Mouse (Mus musculus) skeletal muscle tissue, adult 2 months (tissue): ENCODE measurements around the gene Rab25.

Experiments
- DNase-seq: peaks from one replicate; pipeline ENCODE4 v3.0.0-alpha.2; 2012; ENCODE audit warnings: low read depth, low spot score

Rab25 gene

DNA sequence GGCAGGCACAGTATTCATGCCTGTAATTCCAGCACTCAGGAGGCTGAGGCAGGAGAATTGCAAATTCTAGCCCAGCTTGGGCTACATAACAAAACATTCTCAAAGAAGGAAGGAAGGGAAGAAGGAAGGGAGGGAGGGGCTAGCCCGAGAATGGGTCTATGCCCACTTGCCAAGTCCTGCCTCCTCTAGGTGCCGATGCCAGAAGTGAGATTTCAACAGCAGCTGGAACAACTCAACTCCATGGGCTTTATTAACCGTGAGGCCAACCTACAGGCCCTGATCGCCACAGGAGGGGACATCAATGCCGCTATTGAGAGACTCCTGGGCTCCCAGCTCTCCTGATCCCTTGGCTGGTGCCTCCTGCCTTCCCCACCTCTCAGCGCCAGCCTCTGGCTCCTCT, 19.8 kb upstream of the Rab25 start:
- no peak for DNase-seq

- DNase-seq, result no peak
Observed at GRCm38 (mm10) chr3:88566536-88567061, 18.5 kb upstream of the Rab25 start.

- DNase-seq, result no peak
Observed at GRCm38 (mm10) chr3:88566116-88566515, 18.0 kb upstream of the Rab25 start.

DNA sequence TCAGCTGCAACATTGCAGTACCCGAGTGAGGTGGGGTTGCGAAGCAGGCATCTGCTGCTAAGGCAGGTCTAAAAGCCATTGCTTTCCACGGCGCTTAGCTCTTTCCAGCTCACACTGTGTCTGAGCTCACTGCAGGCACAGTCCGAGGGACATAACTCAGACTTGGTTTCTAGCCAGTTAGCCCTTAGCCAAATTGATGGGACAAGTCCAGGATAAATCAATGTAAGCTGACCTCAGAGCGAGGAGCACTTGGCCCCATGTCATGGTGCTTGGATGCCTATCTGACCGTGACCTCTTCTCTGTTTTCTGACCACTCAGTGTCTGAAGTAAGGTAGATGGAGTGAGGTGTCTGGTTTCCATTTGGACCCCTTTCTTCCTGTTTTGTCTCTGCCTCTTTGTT, 15.9 kb upstream of the Rab25 start:
- DNase-seq, result no peak

DNA sequence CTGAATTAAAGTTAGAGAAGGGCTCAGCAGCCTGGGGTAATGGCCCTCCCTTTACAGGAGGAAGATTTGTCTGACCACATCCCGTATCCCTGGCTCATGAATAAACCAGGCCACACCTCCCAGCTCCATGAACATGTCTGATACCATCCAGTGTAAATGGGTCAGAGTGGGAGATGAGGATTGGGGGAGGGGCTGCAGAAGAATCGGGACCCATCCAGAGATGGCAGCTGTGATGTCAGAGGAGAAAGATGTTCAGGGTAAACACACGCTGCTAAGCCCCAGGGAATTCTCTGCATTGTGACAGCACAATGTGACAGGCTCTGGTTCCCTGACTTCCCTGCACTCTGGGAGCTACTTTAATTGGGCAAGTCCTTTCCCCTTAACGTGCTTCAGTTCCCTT, 15.3 kb upstream of the Rab25 start:
- DNase-seq, result no peak

DNA sequence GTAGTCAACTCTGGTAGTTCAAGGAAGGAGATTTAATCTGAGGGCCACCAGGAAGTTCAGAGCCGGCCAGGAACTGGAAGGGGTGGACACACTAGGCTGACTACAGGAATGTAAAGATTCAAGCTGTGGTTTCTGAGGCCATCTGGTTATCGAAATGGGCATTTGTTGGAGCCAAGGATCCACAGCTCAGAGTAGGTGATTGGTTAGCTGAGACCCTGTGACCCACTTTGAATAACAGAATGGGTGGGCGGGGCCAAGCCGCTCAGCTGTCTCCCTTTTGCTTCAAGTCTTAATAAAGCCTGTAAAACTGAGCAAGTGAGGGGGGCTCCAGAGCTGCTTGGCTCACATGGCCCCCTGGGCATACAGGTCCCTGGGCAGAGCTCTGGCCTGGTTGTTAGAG, 13.9 kb upstream of the Rab25 start:
- no peak for DNase-seq

GRCm38 (mm10) chr3:88559596-88559995, 11.5 kb upstream of the Rab25 start:
- DNase-seq, result no peak

DNA sequence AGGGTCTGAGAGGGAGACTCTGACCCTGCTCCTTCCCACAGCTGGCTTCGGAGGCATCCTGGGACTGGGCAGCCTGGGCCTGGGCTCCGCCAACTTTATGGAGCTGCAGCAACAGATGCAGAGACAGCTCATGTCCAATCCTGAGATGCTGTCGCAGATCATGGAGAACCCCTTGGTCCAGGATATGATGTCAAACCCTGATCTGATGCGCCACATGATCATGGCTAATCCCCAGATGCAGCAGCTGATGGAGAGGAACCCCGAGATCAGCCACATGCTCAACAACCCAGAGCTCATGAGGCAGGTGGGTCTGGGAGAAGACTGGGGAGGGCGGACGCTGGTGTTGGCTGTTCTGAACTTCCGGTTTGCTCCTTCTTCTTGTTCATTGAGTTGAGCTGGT, 8.5 kb upstream of the Rab25 start:
- no peak for DNase-seq

- no peak for DNase-seq
Observed at GRCm38 (mm10) chr3:88555731-88556130, 7.6 kb upstream of the Rab25 start.

GRCm38 (mm10) chr3:88555069-88555605, 7.0 kb upstream of the Rab25 start:
- no peak for DNase-seq

GRCm38 (mm10) chr3:88553880-88554586, 5.9 kb upstream of the Rab25 start:
- DNase-seq, result no peak

DNA sequence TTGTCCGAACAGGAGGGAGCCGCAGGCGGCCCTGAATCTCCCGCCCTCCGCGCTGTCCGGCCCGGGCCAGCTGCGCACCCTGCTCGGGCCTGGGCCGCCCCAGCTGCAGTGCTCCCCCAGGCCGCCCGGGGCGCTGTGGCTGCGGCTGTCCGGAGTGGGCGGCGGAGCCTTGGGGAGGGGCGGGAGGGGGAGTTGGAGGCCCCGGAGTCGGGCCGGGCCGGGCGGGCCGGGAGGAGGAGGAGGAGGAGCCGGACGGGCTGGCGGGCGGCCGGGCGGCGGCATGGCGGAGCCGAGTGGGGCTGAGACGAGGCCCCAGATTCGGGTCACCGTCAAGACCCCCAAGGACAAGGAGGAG, 5.4 kb upstream of the Rab25 start, which contains the start of gene Ubqln4:
Gene Ubqln4, plus strand, starts transcription at position 234 of the 355 bp plus-strand sequence.
- DNase-seq, result peak; percentile 88

GRCm38 (mm10) chr3:88552676-88553524, 4.8 kb upstream of the Rab25 start, which contains the start of gene Lamtor2:
Gene Lamtor2 (minus strand): TSS chr3:88553074.
- DNase-seq, result peak; percentile 97

GRCm38 (mm10) chr3:88552082-88552645, 4.1 kb upstream of the Rab25 start:
- no peak for DNase-seq

- no peak for DNase-seq
Observed at GRCm38 (mm10) chr3:88551586-88551985, 3.5 kb upstream of the Rab25 start.

DNA sequence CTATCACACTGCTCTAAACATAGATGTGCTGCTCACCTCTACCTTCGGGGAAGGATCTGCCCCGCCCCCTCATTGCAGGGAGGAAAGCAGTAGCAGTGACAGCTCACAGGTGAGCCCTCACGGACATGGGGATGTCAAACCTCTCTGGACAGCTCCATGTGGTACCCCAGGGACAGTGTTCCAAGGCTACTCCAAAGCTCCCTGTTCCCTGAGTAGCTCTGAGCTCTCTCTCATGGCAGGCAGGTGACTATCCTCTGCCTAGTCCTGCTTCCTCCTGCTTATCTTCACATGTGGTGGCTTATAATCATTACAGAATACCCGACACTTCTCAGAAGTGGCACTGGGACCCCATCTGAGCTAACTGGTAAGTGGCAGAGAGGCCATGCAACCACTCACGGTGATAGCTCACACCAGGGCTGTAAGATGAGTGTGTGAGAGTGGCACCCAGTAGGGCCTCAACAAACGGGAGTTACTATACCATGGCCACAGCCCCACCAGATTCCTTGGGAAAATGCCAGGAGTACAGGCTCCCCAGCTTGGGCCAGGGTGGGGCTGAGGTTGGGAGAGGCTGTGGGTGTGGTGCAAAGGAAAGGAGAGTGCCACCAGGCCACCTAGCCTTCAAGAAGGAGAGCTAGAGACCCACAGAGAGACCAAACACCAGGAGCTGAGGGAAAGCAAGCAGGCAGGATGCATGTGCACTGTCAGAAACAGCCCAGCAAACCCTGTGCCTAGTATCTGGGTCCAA, 1.3 kb downstream of the Rab25 start:
- no peak for DNase-seq

- no peak for DNase-seq
Observed at GRCm38 (mm10) chr3:88544955-88545591, 3.0 kb downstream of the Rab25 start.

DNA sequence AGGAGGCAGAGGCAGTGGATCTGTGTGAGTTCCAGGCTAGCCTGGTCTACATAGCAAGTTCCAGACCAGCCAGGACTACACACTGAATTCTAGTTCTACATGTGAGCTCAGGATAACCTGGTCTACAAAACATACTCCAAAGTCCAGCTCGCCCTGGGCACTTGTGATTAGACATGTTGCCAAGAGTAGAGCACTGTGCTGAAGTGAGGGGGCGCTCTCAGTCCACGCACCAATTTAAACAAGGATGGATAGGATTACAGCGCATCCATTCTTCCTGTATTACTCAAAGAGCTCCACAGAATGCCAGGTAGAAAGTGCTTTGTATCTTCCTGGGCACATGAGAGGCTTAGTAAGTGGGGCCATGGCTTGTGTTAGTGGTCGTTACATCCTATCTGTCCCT, 3.6 kb downstream of the Rab25 start:
- no peak for DNase-seq

DNA sequence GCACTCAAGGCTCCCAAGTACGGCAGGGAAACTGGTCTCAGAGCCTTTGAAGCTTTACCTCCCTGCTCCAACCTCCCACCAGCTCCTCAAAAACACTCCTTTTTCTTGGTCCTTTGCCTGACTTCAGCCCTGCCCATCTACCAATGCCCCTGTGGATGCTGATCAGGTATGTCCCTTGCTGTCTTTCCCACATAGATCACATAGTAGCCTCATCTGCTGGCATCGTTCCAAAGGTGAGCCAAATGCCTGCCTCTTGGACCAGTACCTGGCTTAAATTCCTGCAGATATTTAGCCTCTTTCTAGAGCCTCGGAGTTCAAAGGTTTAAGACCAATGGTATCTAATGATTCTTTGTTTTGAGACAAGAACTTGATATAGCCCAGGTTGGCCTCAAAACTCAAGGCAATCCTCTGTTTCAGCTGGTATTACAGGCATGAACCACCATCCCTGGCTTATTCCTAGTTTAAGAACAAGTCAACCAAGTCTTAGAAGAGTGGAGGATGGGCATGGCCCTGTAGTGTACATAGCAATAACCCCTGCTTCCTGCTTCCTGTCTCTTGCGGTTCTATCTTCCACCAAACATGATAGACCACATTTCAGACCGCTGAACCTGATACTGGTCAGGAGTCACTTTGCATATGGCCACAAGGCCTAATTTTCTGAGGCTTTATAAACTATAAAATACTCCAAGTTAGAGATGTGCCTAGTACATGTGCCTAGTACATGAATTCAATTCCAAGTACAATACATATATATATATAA, 4.3 kb downstream of the Rab25 start:
- no peak for DNase-seq

DNA sequence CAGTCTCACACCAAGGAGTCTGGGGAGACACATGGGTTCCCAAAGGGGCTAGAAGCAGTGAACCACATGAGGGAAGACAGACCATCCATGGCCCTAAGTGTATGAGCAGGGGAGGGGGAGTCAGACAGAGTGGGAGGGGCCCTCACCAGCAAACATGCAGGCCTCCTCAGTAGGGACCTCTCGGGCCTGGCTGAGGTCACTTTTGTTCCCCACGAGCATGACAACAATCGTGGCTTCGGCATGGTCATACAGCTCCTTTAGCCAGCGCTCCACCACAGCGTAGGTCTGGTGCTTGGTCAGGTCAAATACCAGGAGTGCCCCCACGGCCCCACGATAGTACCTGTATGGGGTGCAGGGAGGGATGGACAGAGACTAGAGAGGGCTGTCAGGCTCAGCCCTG, 4.9 kb downstream of the Rab25 start:
- DNase-seq, result no peak
